Mouse (Mus musculus) CD4-positive, CD25-positive, alpha-beta regulatory T cell, adult 2 months (primary cell): ENCODE results near the gene Ostn.
A peak's percentile ranks its signal among the peaks of the same experiment; 100 is the strongest.
"Not testable (repeated sequence)": the region's sequence is repeated elsewhere in the genome, so short reads cannot be mapped to it uniquely, and the experiment has no call there.

Experiments
- DNase-seq: peaks from one replicate; pipeline ENCODE4 v3.0.0-alpha.2; 2012; ENCODE audit warnings: low read depth, low spot score

Ostn gene

GRCm38 (mm10) chr16:27307189-27307588 lies at the start of gene Ostn:
TSS of gene Ostn (plus strand) at chr16:27307489.
- DNase-seq = not testable (repeated sequence)

DNA sequence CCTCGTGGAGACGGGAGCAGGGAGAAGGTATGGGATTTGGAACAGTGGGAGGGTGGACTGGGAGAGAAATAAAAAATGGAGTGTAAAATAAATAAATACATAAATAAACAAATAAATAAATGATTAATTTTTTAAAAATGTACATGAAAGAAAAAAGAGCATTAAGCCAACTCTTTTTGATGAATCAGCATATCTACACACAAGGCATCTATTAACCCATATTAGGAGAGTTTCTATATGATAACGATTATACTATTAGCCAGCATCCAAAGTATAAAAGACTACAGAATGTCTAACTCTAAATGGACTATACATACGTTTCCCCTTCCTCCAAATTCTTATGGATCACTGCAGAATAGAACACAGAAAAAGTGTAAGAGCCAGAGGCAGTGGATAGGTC lies 38.5 kb upstream of the Ostn start:
- no peak for DNase-seq

DNA sequence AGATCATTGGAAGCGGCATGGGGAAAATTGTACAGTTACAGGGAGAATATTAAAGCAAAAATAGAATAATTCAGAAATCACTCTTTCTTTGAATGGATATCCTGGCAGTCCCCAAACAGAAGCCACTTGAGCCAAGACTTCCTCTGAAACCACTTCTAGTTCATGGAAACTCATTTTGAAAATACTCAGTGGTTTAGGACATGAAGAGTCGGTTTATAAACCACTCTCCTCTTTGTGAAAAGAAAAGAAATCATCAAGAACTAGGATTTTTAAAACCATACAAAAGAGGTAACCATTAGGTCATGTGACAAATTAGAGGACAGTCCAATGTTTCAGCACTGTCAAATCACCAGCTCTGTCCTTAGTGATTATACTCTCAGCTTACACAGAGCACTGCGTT lies 19.9 kb upstream of the Ostn start:
- DNase-seq = no peak

DNA sequence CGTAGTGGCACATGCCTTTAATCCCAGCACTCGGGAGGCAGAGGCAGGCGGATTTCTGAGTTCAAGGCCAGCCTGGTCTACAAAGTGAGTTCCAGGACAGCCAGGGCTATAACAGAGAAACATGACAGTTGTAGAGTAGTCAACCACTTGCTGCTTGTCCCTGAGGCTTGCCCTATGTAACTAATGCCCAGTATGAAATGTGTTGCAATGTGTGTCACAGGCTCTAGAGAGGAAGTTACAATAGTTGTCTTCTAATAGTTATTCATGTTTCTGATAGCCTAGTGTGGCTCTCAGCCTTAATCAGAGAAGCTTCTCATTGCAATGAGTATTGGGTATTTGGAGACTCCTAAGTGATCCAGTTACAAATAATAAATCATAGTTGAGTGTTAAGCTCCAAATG lies 10.8 kb upstream of the Ostn start:
- no peak for DNase-seq

DNA sequence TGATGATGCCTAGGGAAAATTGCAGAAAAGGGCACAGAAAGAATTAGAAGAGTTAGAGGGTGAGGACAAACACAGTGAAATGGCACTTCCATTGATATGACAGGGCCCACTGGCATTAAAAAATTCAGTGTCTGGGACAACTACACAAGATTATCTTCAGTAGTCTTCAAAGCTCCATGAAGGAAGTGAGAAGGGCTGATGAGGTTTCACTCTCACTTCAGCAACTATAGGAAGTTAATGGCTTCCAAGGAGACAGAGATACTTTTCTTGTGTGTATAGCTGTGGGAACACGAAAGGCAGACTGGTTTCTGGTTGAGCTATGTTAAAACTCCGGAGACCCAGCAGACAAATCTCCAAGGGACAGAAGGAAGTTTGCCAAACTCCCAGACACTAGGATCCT lies 10.4 kb upstream of the Ostn start:
- no peak for DNase-seq

DNA sequence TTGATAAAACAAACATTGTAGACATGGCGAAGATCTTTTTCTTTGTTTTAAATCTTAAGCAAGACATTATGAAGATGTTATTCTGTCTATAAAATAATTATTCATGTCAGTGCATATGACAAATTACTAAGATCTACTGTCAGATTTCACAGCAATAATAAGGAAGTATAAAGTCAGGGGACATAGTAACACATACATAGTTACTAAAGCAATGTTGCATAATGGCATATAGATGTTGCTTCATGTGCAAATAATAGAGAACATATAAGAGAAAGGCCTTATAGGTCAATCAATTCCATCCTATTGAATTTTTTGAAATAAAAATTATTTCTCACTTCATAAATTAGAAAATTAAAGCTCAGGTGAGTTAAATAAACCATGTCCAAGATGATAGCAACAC lies 11.8 kb downstream of the Ostn start:
- no peak for DNase-seq

GRCm38 (mm10) chr16:27322047-27322446 lies 14.8 kb downstream of the Ostn start:
- DNase-seq = no peak

GRCm38 (mm10) chr16:27326463-27326862 lies 19.2 kb downstream of the Ostn start:
- DNase-seq = no peak

GRCm38 (mm10) chr16:27347521-27347920 lies 40.2 kb downstream of the Ostn start:
- peak; percentile 5 for DNase-seq

DNA sequence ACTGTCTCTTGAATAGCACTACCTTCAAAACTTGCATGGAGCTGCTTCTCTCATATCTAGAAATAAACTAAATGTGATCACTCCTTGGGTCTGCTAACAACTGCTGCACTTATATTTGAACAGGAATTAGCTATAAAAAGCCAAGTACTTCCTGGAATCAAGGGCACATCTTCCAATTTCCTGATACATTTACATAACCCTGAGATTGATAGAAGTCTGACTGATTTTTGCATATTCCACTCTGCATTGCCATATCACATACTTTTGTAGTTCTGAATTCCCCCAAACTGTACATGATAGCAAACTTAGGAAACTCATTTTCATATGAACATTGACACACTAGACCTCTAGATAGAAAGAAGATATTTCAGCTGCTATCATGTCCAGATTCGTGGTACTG lies 41.1 kb downstream of the Ostn start:
- DNase-seq = no peak

DNA sequence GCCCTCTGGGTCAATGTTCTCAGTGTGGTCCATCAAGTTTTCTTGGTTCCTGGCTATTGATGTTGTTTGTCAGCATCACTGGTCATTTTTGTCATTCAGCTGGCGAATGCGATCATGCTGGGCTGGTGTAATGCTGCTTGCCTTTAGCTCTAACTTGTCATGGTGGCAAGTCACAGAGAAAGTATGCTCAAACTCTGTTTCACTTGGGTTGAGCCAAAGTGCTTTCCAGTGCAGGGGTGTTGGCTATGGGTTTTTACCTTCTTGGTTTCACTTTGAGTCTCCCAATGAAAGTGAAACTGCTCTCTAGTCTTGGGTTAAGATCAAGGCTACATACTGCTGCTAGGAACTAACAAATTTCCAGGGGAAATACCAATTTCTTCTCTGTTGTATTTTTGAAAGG lies 41.9 kb downstream of the Ostn start:
- peak; percentile 76 for DNase-seq

GRCm38 (mm10) chr16:27349878-27350532 lies 42.7 kb downstream of the Ostn start:
- DNase-seq = peak; percentile 4

GRCm38 (mm10) chr16:27354464-27354863 lies 47.2 kb downstream of the Ostn start:
- DNase-seq = peak; percentile 22

- no peak for DNase-seq
Observed at GRCm38 (mm10) chr16:27360059-27360458, 52.8 kb downstream of the Ostn start.

DNA sequence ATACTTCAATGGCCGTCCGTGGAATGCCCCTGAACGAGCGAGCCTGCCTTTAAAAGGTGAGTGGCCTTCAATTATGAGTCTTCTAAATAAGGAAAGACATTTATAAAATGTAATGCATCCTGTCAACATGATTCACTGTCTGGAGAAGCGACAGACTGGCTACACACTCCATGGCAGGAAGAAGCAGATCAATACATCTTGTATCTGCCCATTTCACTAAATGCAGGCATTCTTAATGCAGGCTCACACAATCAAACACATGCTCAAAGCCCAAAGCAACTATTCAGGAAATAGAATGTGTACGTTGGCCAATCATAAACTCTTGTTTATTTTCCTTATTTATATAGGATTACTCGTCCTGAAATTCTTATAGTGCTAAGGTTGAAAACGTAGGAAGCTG lies 62.9 kb downstream of the Ostn start, which contains the start of gene Uts2b:
Uts2b (minus strand) TSS at position 49 of the 400 bp plus-strand sequence.
- DNase-seq = no peak

- no peak for DNase-seq
Observed at GRCm38 (mm10) chr16:27370700-27371099, 63.4 kb downstream of the Ostn start.

GRCm38 (mm10) chr16:27374139-27374538 lies 66.8 kb downstream of the Ostn start:
- no peak for DNase-seq

GRCm38 (mm10) chr16:27375318-27375717 lies 68.0 kb downstream of the Ostn start:
- no peak for DNase-seq

- DNase-seq = no peak
Observed at GRCm38 (mm10) chr16:27376556-27376955, 69.3 kb downstream of the Ostn start.

GRCm38 (mm10) chr16:27382217-27382616 lies 74.9 kb downstream of the Ostn start:
- no peak for DNase-seq

DNA sequence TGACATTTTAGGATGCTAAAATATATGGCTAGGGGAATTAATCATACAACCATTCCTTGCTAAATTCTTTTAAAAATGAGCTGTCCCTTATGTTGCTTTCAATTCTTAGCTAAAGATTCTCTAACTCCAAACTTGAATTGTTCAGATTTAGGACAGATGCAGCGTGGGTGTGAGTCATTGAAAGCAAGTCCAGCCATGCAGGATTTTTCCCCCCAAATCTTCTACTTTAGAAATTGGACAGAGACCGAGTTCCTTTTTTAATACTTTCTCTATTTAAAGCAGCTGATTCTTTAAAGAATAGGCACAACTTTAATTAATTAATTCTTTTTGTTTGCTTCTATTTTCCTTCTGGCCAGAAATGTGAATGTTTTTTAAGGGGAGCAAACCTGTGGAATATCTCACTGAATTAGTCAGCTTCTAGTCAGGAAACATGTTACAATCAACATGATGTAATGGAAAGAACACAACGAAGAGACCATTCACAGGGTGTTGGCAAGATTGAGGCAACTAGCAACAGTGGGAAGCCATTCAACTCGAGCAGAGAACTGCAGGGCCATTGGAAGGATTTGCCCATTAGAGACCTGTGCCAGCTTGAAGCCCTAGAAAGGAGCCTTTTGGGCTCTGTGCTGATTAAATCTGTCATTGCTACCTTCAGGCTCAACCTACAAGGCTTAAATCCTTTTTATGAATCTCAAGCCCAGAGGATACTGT lies 77.8 kb downstream of the Ostn start:
- DNase-seq = no peak

GRCm38 (mm10) chr16:27385649-27386048 lies 78.4 kb downstream of the Ostn start:
- DNase-seq = no peak

GRCm38 (mm10) chr16:27386850-27387407 lies 79.6 kb downstream of the Ostn start:
- DNase-seq = no peak
